Comparison of ENCODE assay signal across 8 mouse cellular contexts in genomic region chr17:46160090-46160662, GRCm38 (mm10). TPM values are rescaled to one million over a fixed set of nuclear protein-coding genes. Genes with fewer than 3 reads are reported as not detected.
DNase-seq lines count a peak whose midpoint lies in the region; ATAC-seq and TF ChIP-seq lines count a peak whose summit lies in the region.

No protein-coding gene starts in this region.

- peak overlapping the region; percentile 84 for H3K4me2 ChIP-seq in forebrain, embryonic 13.5 days
- peak overlapping the region; percentile 81 for H3K4me2 ChIP-seq in liver, postnatal 0 days (ENCODE audit: low read depth, low read length)
- peak overlapping the region; percentile 58 for H3K4me2 ChIP-seq in neural tube, embryonic 14.5 days (ENCODE audit: low read depth, low read length)

- H3K27me3 ChIP-seq in E14TG2a.4 (ENCODE audit: insufficient read depth, low read length) = no peaks in the 10 kb centered on the region
- no peaks in the 10 kb centered on the region for H3K27me3 ChIP-seq in forebrain, embryonic 13.5 days
- no peaks in the 10 kb centered on the region for H3K27me3 ChIP-seq in liver, postnatal 0 days (ENCODE audit: insufficient read depth, low read length)
- no peaks in the 10 kb centered on the region for H3K27me3 ChIP-seq in neural tube, embryonic 14.5 days (ENCODE audit: control insufficient read depth, insufficient read depth, low read length)

- intact Hi-C loops in heart, postnatal 10 days (cut with DNase I) = loop anchor here (10.0 kb wide), 1 partner anchor 425 kb away; the partner anchor contains the start of gene 1600014C23Rik

- peak; percentile 34 for TF ChIP-seq CTCF in E14TG2a.4 (conservative IDR thresholded peaks at IDR 0.05; ENCODE audit: low read length)
- peak; percentile 69 for TF ChIP-seq CTCF in liver, postnatal 0 days (IDR thresholded peaks at IDR 0.05; ENCODE audit: low read depth)

- no peaks in the 10 kb centered on the region for H3K9me3 ChIP-seq in E14TG2a.4 (ENCODE audit: low read length)
- H3K9me3 ChIP-seq in forebrain, embryonic 13.5 days (replicated peaks) = no peaks in the 10 kb centered on the region
- no peaks in the 10 kb centered on the region for H3K9me3 ChIP-seq in liver, postnatal 0 days (ENCODE audit: low read length)
- H3K9me3 ChIP-seq in neural tube, embryonic 14.5 days (ENCODE audit: control insufficient read depth, low read length) = no peaks in the 10 kb centered on the region

- ATAC-seq in cerebellum, adult (ENCODE audit: insufficient number of reproducible peaks, low FRiP score, low TSS enrichment) = peak; percentile 21; the same call in 1 of the 2 replicates
- peak; percentile 71 for ATAC-seq in forebrain, embryonic 13.5 days
- ATAC-seq in liver, postnatal 0 days = peak; percentile 70
- ATAC-seq in neural tube, embryonic 14.5 days (ENCODE audit: low read depth) = peak; percentile 59

- peak; percentile 95 to 97 for DNase-seq in heart, postnatal 10 days
- peak; percentile 79 for DNase-seq in large intestine, adult 2 months (ENCODE audit: low read depth, low spot score)
- DNase-seq in liver, postnatal 0 days = peak; percentile 96
- peak; percentile 84 for DNase-seq in testis, postnatal 14 days (ENCODE audit: low spot score)

- peak overlapping the region; percentile 92 for H3K4me3 ChIP-seq in E14TG2a.4 (replicated peaks; ENCODE audit: low read length)
- peak overlapping the region; percentile 82 for H3K4me3 ChIP-seq in forebrain, embryonic 13.5 days
- peak overlapping the region; percentile 87 for H3K4me3 ChIP-seq in liver, postnatal 0 days (ENCODE audit: low read depth, low read length)
- peak overlapping the region; percentile 84 for H3K4me3 ChIP-seq in neural tube, embryonic 14.5 days (ENCODE audit: low read depth, low read length)

- H3K4me1 ChIP-seq in E14TG2a.4 (replicated peaks; ENCODE audit: low read depth, low read length) = peaks cover 57% of the 10 kb centered on the region
- peaks cover 30% of the 10 kb centered on the region for H3K4me1 ChIP-seq in forebrain, embryonic 13.5 days
- peaks cover 46% of the 10 kb centered on the region for H3K4me1 ChIP-seq in liver, postnatal 0 days (ENCODE audit: insufficient read depth)
- H3K4me1 ChIP-seq in neural tube, embryonic 14.5 days (ENCODE audit: control insufficient read depth, insufficient read depth, low read length) = peaks cover 6% of the 10 kb centered on the region; the same call in 1 of the 2 replicates

- TF ChIP-seq EP300 in liver, postnatal 0 days (IDR thresholded peaks at IDR 0.05; ENCODE audit: low read depth) = peak; percentile 66

- WGBS in forebrain, embryonic 13.5 days = under 1% methylated on average over 16 of the region's 16 CpGs
- WGBS in large intestine, adult 2 months = 1% methylated on average over 16 of the region's 16 CpGs
- WGBS in liver, postnatal 0 days (ENCODE audit: insufficient replicate concordance) = under 1% methylated on average over 16 of the region's 16 CpGs
- WGBS in neural tube, embryonic 14.5 days = 1% methylated on average over 16 of the region's 16 CpGs

- peak overlapping the region; percentile 63 for H3K9ac ChIP-seq in forebrain, embryonic 13.5 days
- peak overlapping the region; percentile 74 for H3K9ac ChIP-seq in liver, postnatal 0 days (replicated peaks)
- peak overlapping the region; percentile 3 for H3K9ac ChIP-seq in neural tube, embryonic 14.5 days (replicated peaks; ENCODE audit: low read depth, low read length)

- peak overlapping the region; percentile 73 for H3K27ac ChIP-seq in forebrain, embryonic 13.5 days
- peak overlapping the region; percentile 98 for H3K27ac ChIP-seq in liver, postnatal 0 days (ENCODE audit: low read depth)
- H3K27ac ChIP-seq in neural tube, embryonic 14.5 days (ENCODE audit: low read depth, low read length) = peak overlapping the region; percentile 41; the same call in 1 of the 2 replicates

- peaks cover 17% of the 10 kb centered on the region for H3K36me3 ChIP-seq in E14TG2a.4 (ENCODE audit: insufficient read depth, low read length)
- peaks cover 21% of the 10 kb centered on the region for H3K36me3 ChIP-seq in forebrain, embryonic 13.5 days (ENCODE audit: poor library complexity, severe bottlenecking)
- H3K36me3 ChIP-seq in liver, postnatal 0 days (replicated peaks; ENCODE audit: insufficient read depth, low read length) = peaks cover 20% of the 10 kb centered on the region
- peaks cover 10% of the 10 kb centered on the region; the same call in 1 of the 2 replicates for H3K36me3 ChIP-seq in neural tube, embryonic 14.5 days (ENCODE audit: control insufficient read depth, insufficient read depth, low read length)

RNA-seq across cellular contexts. Expression of gene Gtpbp2, which starts 0.7 kb away (rescaled TPM):
- polyA plus RNA-seq in forebrain, embryonic 13.5 days (2015; fragmentation: Nextera tagmentation; extraction: Ambion mirVana) = 38.3 and 43.1 TPM in 2 replicates
- 10 to 100 TPM; 83.5 to 84.8 TPM for total RNA-seq in heart, postnatal 10 days (2021)
- 145 and 213 TPM in 2 replicates for polyA plus RNA-seq in large intestine, adult 2 months (2012; rRNA removed)
- 23.4 and 27.5 TPM in 2 replicates for polyA plus RNA-seq in liver, postnatal 0 days (2015; fragmentation: Nextera tagmentation; extraction: Ambion mirVana)
- polyA plus RNA-seq in neural tube, embryonic 14.5 days (2014; fragmentation: Nextera tagmentation; extraction: Ambion mirVana) = 28.1 and 31.3 TPM in 2 replicates

RNA-seq across cellular contexts. Expression of gene Mad2l1bp, which starts 6.8 kb away (rescaled TPM):
- polyA plus RNA-seq in forebrain, embryonic 13.5 days (2015; fragmentation: Nextera tagmentation; extraction: Ambion mirVana) = 30.9 and 31.9 TPM in 2 replicates
- total RNA-seq in heart, postnatal 10 days (2021) = 10 to 100 TPM; 18.5 to 21.6 TPM
- polyA plus RNA-seq in large intestine, adult 2 months (2012; rRNA removed) = 33.7 and 37.4 TPM in 2 replicates
- polyA plus RNA-seq in liver, postnatal 0 days (2015; fragmentation: Nextera tagmentation; extraction: Ambion mirVana) = 25.0 and 25.3 TPM in 2 replicates
- 21.4 and 24.9 TPM in 2 replicates for polyA plus RNA-seq in neural tube, embryonic 14.5 days (2014; fragmentation: Nextera tagmentation; extraction: Ambion mirVana)

RNA-seq across cellular contexts. Expression of gene Rsph9, which starts 16.2 kb away (rescaled TPM):
- polyA plus RNA-seq in forebrain, embryonic 13.5 days (2015; fragmentation: Nextera tagmentation; extraction: Ambion mirVana) = 22.1 and 26.1 TPM in 2 replicates
- 1 to 10 TPM; 1.3 to 2.3 TPM for total RNA-seq in heart, postnatal 10 days (2021)
- 2.6 and 2.8 TPM in 2 replicates for polyA plus RNA-seq in large intestine, adult 2 months (2012; rRNA removed)
- 1.7 and 1.8 TPM in 2 replicates for polyA plus RNA-seq in liver, postnatal 0 days (2015; fragmentation: Nextera tagmentation; extraction: Ambion mirVana)
- polyA plus RNA-seq in neural tube, embryonic 14.5 days (2014; fragmentation: Nextera tagmentation; extraction: Ambion mirVana) = 30.9 and 46.7 TPM in 2 replicates

RNA-seq across cellular contexts. Expression of gene Polh, which starts 42.3 kb away (rescaled TPM):
- polyA plus RNA-seq in forebrain, embryonic 13.5 days (2015; fragmentation: Nextera tagmentation; extraction: Ambion mirVana) = 10.9 and 11.2 TPM in 2 replicates
- 10 to 100 TPM; 11.6 to 15.9 TPM for total RNA-seq in heart, postnatal 10 days (2021)
- 4.2 and 4.4 TPM in 2 replicates for polyA plus RNA-seq in large intestine, adult 2 months (2012; rRNA removed)
- 6.9 and 8.9 TPM in 2 replicates for polyA plus RNA-seq in liver, postnatal 0 days (2015; fragmentation: Nextera tagmentation; extraction: Ambion mirVana)
- polyA plus RNA-seq in neural tube, embryonic 14.5 days (2014; fragmentation: Nextera tagmentation; extraction: Ambion mirVana) = 7.8 and 8.4 TPM in 2 replicates

RNA-seq across cellular contexts. Expression of gene Xpo5, which starts 42.4 kb away (rescaled TPM):
- 45.0 and 51.3 TPM in 2 replicates for polyA plus RNA-seq in forebrain, embryonic 13.5 days (2015; fragmentation: Nextera tagmentation; extraction: Ambion mirVana)
- total RNA-seq in heart, postnatal 10 days (2021) = 10 to 100 TPM; 21.6 to 27.4 TPM
- 17.1 and 18.2 TPM in 2 replicates for polyA plus RNA-seq in large intestine, adult 2 months (2012; rRNA removed)
- polyA plus RNA-seq in liver, postnatal 0 days (2015; fragmentation: Nextera tagmentation; extraction: Ambion mirVana) = 7.4 and 8.7 TPM in 2 replicates
- polyA plus RNA-seq in neural tube, embryonic 14.5 days (2014; fragmentation: Nextera tagmentation; extraction: Ambion mirVana) = 40.5 and 49.4 TPM in 2 replicates

Comparison
In these comparisons a context has a peak if more than half of its experiments do, and no peak if none do; other contexts are left out.
1. Peak in every context shown above with its lines: DNase-seq, ATAC-seq, H3K4me3 ChIP-seq and H3K27ac ChIP-seq.
2. ATAC-seq: peak in every context shown above with its lines; median percentile 71 in forebrain, embryonic 13.5 days; 70 in liver, postnatal 0 days; 59 in neural tube, embryonic 14.5 days; 21 in cerebellum, adult.
3. H3K27ac ChIP-seq: peak in every context shown above with its lines; median percentile 98 in liver, postnatal 0 days; 73 in forebrain, embryonic 13.5 days; 41 in neural tube, embryonic 14.5 days.
4. H3K9ac ChIP-seq: peak in every context shown above with its lines; median percentile 74 in liver, postnatal 0 days; 63 in forebrain, embryonic 13.5 days; 3 in neural tube, embryonic 14.5 days.